Mouse (Mus musculus): ENCODE data around the gene Ece1.

Ece1 gene

GRCm38 (mm10) chr4:137877432-137877881, 15.4 kb downstream of the Ece1 start:
- in situ Hi-C loops (cut with MboI, MseI) = no loop called here

- in situ Hi-C loops (cut with MboI, MseI) = no loop called here
Measured at GRCm38 (mm10) chr4:137879383-137880156, 17.5 kb downstream of the Ece1 start.

DNA sequence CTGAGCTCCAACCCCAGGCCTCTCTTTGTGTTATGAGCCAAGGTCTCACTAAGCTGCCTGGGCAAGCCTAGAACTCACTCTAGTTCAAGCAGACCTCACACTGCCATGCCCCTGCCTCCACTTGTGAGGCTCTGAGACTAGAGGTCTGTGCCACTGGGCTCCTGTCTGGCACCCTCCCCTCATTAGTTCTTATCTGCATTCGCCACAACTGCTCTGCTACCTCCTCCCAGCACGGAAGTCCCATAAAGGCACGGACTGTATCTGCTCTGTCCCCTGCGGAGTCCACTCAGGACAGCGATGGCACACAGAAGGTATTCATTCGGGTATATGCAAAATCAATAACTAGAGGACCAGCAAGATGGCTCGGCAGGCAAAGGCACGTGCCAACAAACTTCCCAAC, 19.4 kb downstream of the Ece1 start:
- in situ Hi-C loops (cut with MboI, MseI) = no loop called here

- in situ Hi-C loops (cut with MboI, MseI) = no loop called here
Measured at GRCm38 (mm10) chr4:137882663-137883062, 20.6 kb downstream of the Ece1 start.

GRCm38 (mm10) chr4:137883513-137884150, 21.6 kb downstream of the Ece1 start:
- in situ Hi-C loops (cut with MboI, MseI) = no loop called here

- in situ Hi-C loops (cut with MboI, MseI) = no loop called here
Measured at GRCm38 (mm10) chr4:137887337-137887992, 25.4 kb downstream of the Ece1 start.

DNA sequence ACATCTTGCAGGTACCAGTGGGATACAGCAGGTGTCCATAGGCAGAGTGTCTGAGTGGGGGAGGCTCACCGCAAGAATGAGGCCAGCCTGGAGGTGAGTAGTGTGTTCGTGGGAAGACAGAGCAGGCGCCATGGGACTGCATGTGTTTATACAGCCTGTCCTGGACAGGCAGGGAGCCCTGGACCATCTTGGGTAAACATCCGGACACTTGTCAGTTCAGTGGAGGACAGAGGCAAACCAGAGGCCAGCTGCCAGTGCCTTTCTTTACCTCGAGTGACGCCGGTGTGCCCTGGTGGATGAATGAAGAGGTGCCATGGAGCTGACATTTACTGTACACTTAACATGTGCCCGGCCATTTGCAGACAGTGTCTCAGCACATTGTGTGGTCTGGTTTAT, 26.0 kb downstream of the Ece1 start:
- in situ Hi-C loops (cut with MboI, MseI) = no loop called here

DNA sequence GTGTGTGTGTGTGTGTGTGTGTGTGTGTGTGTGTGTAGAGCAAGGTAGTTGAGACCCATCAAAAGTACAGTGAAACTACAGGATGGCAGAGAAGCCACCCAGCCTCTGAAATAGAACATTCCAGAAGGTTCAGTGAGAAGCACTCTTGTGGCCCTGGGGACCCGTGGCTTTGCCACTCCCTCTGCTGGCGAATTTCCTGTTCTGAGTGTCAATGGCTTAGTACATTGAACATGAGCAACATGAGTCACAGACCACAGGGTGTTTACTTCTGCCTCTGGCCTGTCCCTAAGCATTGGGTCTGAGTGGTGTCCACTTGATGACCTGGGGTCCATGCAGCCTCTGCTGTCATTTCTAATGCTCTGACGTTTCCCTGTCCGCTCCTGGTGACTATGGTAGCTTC, 28.6 kb downstream of the Ece1 start:
- in situ Hi-C loops (cut with MboI, MseI) = no loop called here

- in situ Hi-C loops (cut with MboI, MseI) = no loop called here
Measured at GRCm38 (mm10) chr4:137891553-137892145, 29.6 kb downstream of the Ece1 start.

DNA sequence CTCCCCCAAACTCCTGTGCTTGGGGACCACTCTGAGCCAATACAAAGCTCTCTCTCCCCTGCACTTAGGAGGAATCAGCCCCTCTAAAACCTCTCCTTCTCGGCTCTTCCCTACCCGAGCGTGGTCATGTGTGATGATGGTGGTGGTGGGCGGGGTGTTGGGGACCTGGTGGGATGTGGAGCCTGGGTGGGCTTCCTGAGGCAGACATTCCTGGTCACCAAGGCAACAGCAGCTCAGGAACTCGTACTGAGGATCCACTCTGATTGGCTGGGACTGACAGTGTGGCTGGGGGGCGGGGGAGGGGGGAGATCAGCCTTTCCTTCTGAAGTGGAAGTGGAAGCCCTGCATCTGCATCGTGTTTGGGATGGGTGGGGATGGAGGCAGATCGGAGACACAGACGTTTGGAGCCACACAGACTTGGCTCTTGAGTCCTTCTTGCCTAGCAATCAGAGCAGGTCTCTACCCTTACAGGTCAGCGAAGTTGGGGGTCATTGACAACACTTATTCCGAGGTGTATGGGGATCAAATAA, 30.7 kb downstream of the Ece1 start:
- in situ Hi-C loops (cut with MboI, MseI) = no loop called here

- in situ Hi-C loops (cut with MboI, MseI) = no loop called here
Measured at GRCm38 (mm10) chr4:137896612-137897297, 34.7 kb downstream of the Ece1 start.

DNA sequence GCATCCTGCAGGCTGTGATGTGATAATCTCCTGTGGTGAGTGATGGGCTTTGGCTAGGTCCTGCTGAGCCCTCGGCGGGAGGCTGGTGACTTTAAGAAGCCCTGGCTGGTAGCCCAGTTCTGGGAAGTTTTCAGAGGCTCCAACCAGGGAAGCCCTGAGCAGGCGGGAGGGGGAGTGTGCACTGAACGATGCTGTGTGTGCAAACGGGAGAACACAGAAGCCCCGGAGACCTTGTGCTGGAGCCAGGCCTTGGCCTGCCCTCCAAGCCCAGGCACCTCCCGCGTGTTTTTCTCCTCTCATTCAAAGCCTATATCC, 35.2 kb downstream of the Ece1 start:
- in situ Hi-C loops (cut with MboI, MseI) = no loop called here

DNA sequence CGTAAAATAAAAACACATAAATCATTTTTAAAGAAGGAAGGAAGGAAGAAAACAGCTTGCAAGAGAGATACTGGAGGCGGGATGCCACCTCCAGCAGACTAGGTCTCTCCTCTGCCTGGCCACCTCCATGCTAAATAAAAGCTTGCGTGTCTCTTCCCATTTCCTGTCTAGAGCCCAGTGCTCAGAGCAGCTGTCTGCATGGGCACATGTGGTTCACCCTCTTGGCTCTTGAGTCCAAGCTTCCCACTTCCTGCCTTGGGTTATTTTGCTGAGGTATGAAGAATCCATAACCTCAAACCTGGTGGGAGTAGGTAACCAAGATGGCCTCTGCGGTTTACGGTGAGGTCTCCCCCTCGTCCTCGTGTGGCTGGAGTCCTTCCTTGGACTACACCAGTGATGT, 36.5 kb downstream of the Ece1 start:
- in situ Hi-C loops (cut with MboI, MseI) = no loop called here

DNA sequence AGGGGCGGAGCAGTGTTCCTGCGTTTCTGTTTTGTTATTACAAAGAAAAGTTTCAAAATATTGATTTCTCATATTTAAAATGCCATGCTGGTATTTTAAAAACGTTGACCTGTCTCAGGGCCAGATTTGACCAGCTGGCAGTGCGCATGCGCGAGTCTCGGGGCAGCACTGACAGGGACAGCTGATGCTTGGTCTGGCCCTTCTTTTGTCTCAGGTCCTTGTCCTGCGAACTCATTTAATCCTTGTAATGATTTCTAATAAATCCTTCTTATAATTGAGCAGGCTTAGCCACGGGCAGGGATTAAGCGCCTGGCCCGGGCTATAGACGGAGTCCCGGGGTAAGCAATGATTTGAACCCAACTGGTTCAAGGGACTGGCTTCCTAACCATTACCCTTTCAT, 40.2 kb downstream of the Ece1 start:
- in situ Hi-C loops (cut with MboI, MseI) = no loop called here

DNA sequence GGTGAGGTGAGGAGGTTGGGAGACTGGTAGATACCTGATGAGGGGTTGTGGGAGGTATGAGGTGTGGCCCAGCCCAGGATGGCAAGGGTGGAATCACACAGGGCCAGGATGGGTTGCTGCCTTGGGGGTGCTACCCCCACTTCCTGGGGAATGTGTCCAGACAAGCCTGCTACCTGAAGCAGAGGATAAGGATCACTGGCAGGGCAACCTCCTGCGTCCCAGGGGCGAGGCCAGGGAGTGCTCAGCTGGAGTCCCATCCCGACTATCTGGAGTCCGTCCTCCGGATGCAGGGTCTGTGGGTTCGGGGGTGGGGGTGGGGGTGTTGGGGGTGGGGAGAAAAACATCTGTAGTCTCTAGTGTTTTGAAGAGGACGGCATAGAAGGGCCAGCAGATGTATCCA, 40.8 kb downstream of the Ece1 start:
- in situ Hi-C loops (cut with MboI, MseI) = no loop called here

GRCm38 (mm10) chr4:137904956-137905551, 43.0 kb downstream of the Ece1 start:
- in situ Hi-C loops (cut with MboI, MseI) = no loop called here

DNA sequence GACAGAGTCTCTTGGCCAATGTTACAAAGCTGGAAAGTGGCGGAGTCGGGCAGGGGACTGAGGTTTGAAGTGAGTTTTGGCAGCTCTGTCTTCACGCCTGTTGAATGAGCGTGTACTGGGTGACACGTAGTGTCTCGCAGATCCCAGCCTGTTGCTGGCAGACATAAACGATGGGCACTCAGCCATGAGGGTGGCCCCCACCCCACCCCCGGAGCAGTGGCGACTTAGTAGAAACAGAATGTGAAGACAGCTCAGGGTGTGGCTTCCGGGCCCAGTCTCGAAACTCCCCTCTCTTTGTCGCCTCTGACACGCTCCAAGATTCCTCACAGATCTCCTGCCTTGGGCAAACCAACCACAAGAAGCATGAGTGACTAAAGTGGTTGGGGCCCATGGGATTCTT, 45.9 kb downstream of the Ece1 start:
- in situ Hi-C loops (cut with MboI, MseI) = no loop called here

- in situ Hi-C loops (cut with MboI, MseI) = no loop called here
Measured at GRCm38 (mm10) chr4:137908489-137908888, 46.5 kb downstream of the Ece1 start.

GRCm38 (mm10) chr4:137908915-137909314, 46.9 kb downstream of the Ece1 start:
- in situ Hi-C loops (cut with MboI, MseI) = no loop called here

GRCm38 (mm10) chr4:137909471-137909870, 47.4 kb downstream of the Ece1 start:
- in situ Hi-C loops (cut with MboI, MseI) = no loop called here

DNA sequence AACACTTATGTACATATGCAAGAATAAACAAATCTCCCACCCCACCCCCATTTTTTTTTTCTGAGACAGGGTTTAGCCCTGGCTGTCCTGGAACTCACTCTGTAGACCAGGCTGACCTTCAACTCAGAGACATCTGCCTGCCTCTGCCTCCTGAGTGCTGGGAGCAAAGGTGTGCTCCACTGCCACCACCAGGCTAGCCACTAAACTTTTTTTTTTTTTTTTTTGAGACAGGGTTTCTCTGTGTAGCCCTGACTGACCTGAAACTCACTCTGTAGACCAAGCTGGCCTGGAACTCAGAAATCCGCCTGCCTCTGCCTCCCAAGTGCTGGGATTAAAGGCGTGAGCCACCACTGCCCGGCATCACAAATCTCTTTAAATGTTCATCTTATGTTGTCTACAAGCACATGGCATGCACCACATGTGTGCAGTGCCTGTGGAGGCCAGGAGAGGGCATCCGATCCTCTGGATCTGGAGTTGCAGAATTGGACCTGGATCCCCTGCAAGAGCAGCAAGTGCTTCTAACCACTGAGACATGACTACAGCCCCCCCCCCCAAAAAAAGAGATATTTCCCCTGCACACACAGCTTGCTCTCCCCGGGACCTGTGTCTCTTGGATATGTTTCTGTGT, 48.5 kb downstream of the Ece1 start:
- in situ Hi-C loops (cut with MboI, MseI) = no loop called here

Data from T-helper 2 cell (primary cell).